Mouse (Mus musculus) CH12.LX (cell line): Measurements from ENCODE around the gene Tyms. TPM values are rescaled to one million over a fixed set of nuclear protein-coding genes. Genes with fewer than 3 reads are reported as not detected.

Experiments
- DNase-seq: peaks from one replicate; pipeline ENCODE4 v3.0.0-alpha.2; 2013; ENCODE audit errors: extremely low read depth
- H3K27ac ChIP-seq: 2 replicates; pipeline ENCODE4 v1.5.1; 2012; ENCODE audit warnings: low read depth, mild to moderate bottlenecking, control low read depth, moderate library complexity; ENCODE audit not compliant: insufficient read depth
- H3K27me3 ChIP-seq: replicated peaks from 2 replicates; pipeline ENCODE3; 2012; ENCODE audit warnings: inconsistent platforms
- H3K36me3 ChIP-seq, 2 experiments: replicated peaks in 1 of 2; 2 replicates each; pipeline versions ENCODE3 to v1.6.1; 2012; ENCODE audit warnings: inconsistent platforms in 1 of 2, low read length in 1 of 2, mild to moderate bottlenecking in 1 of 2, mixed read lengths in 1 of 2, moderate library complexity in 1 of 2; ENCODE audit not compliant: control insufficient read depth in 1 of 2, insufficient read depth in 1 of 2
- H3K4me1 ChIP-seq, 2 experiments: 2 replicates each; pipeline ENCODE4 v1.6.1; 2012; ENCODE audit warnings: inconsistent platforms in 1 of 2, moderate library complexity in 1 of 2; ENCODE audit not compliant: insufficient read depth in 2 of 2, control insufficient read depth in 1 of 2
- H3K4me2 ChIP-seq: 2 replicates; pipeline ENCODE4 v1.6.1; 2012; ENCODE audit warnings: low read depth, mild to moderate bottlenecking, control low read depth; ENCODE audit not compliant: poor library complexity, insufficient read depth, severe bottlenecking
- H3K4me3 ChIP-seq, 3 experiments: fragments of 150-350 bp in 1 of 3; sonication (generic) in 1 of 3; replicated peaks in 1 of 3; 2 replicates each; pipeline versions ENCODE3 to v1.5.1; 2011 to 2012; ENCODE audit warnings: low read depth in 2 of 3, low read length in 2 of 3, mild to moderate bottlenecking in 2 of 3, moderate library complexity in 2 of 3, control low read depth in 1 of 3, improper control_type of control experiment in 1 of 3, inconsistent platforms in 1 of 3, mixed read lengths in 1 of 3; ENCODE audit not compliant: poor library complexity in 1 of 3
- H3K79me2 ChIP-seq: replicated peaks from 2 replicates; pipeline ENCODE4 v1.6.1; 2012; ENCODE audit warnings: mild to moderate bottlenecking, moderate library complexity; ENCODE audit not compliant: control insufficient read depth, poor library complexity, insufficient read depth, severe bottlenecking; ENCODE audit errors: extremely low read depth
- H3K9ac ChIP-seq: 2 replicates; pipeline ENCODE4 v1.6.1; 2012; ENCODE audit warnings: low read depth, mild to moderate bottlenecking, control low read depth, moderate library complexity; ENCODE audit not compliant: insufficient read depth
- H3K9me3 ChIP-seq: replicated peaks from 2 replicates; pipeline ENCODE3; 2012; ENCODE audit warnings: low read length, inconsistent platforms, mixed read lengths
- BHLHE40 ChIP-seq: IDR thresholded peaks from 2 replicates; pipeline ENCODE4 v1.6.1; 2011; ENCODE audit warnings: mild to moderate bottlenecking, low read depth, low read length, improper control_type of control experiment
- CTCF ChIP-seq, 2 experiments: IDR thresholded peaks in 1 of 2; conservative IDR thresholded peaks in 1 of 2; 2 replicates each; pipeline ENCODE4 v1.5.1; 2011 to 2012; ENCODE audit warnings: low read depth in 2 of 2, low read length in 2 of 2, improper control_type of control experiment in 1 of 2, inconsistent platforms in 1 of 2, mild to moderate bottlenecking in 1 of 2, moderate library complexity in 1 of 2
- E2F4 ChIP-seq: IDR thresholded peaks from 2 replicates; pipeline ENCODE4 v1.6.1; 2011; ENCODE audit warnings: low read depth, low read length, improper control_type of control experiment; ENCODE audit not compliant: insufficient replicate concordance
- ELF1 ChIP-seq: IDR thresholded peaks from 2 replicates; pipeline ENCODE4 v1.6.1; 2014; ENCODE audit warnings: low read depth, mild to moderate bottlenecking, inconsistent platforms, low read length, improper control_type of control experiment
- ETS1 ChIP-seq: conservative IDR thresholded peaks from 2 replicates; pipeline ENCODE4 v1.6.1; 2012; ENCODE audit warnings: low read depth, mild to moderate bottlenecking, inconsistent platforms, low read length, improper control_type of control experiment, moderate library complexity
- GABPA ChIP-seq: IDR thresholded peaks from 2 replicates; pipeline ENCODE4 v1.6.1; 2012; ENCODE audit warnings: low read depth, low read length, improper control_type of control experiment, inconsistent platforms; ENCODE audit not compliant: insufficient replicate concordance
- IRF4 ChIP-seq: IDR thresholded peaks from 2 replicates; pipeline ENCODE4 v1.6.1; 2014; ENCODE audit warnings: low read depth, mild to moderate bottlenecking, inconsistent platforms, low read length, improper control_type of control experiment
- JUN ChIP-seq: IDR thresholded peaks from 2 replicates; pipeline ENCODE4 v1.6.1; 2011; ENCODE audit warnings: low read depth, mild to moderate bottlenecking, low read length, improper control_type of control experiment, moderate library complexity; ENCODE audit not compliant: insufficient read depth
- JUND ChIP-seq: conservative IDR thresholded peaks from 2 replicates; pipeline ENCODE4 v1.6.1; 2011; ENCODE audit warnings: low read depth, low read length, improper control_type of control experiment
- KAT2A ChIP-seq: IDR thresholded peaks from 2 replicates; pipeline ENCODE4 v1.6.1; 2012; ENCODE audit warnings: low read length, improper control_type of control experiment, inconsistent platforms; ENCODE audit not compliant: insufficient replicate concordance
- MAFK ChIP-seq: IDR thresholded peaks from 2 replicates; pipeline ENCODE4 v1.6.1; 2011; ENCODE audit warnings: low read length, improper control_type of control experiment; ENCODE audit not compliant: insufficient replicate concordance
- MAX ChIP-seq: IDR thresholded peaks from 2 replicates; pipeline ENCODE4 v1.6.1; 2011; ENCODE audit warnings: low read length, improper control_type of control experiment
- MEF2A ChIP-seq: IDR thresholded peaks from 2 replicates; pipeline ENCODE4 v1.6.1; 2014; ENCODE audit warnings: low read depth, mild to moderate bottlenecking, inconsistent platforms, low read length, improper control_type of control experiment, borderline replicate concordance
- MXI1 ChIP-seq: IDR thresholded peaks from 2 replicates; pipeline ENCODE4 v1.6.1; 2011; ENCODE audit warnings: mild to moderate bottlenecking, low read depth, low read length, improper control_type of control experiment
- NELFE ChIP-seq: IDR thresholded peaks from 2 replicates; pipeline ENCODE4 v1.6.1; 2011; ENCODE audit warnings: low read depth, low read length, improper control_type of control experiment
- PAX5 ChIP-seq: IDR thresholded peaks from 2 replicates; pipeline ENCODE4 v1.6.1; 2012; ENCODE audit warnings: low read length, inconsistent platforms, mixed read lengths
- POLR2A ChIP-seq: IDR thresholded peaks from 2 replicates; pipeline ENCODE4 v1.6.1; 2011; ENCODE audit warnings: low read depth, mild to moderate bottlenecking, improper control_type of control experiment, low read length
- RAD21 ChIP-seq: IDR thresholded peaks from 2 replicates; pipeline ENCODE4 v1.6.1; 2011; ENCODE audit warnings: low read depth, mild to moderate bottlenecking, low read length, improper control_type of control experiment, moderate library complexity
- RCOR1 ChIP-seq: conservative IDR thresholded peaks from 2 replicates; pipeline ENCODE4 v1.6.1; 2012; ENCODE audit warnings: low read depth, mild to moderate bottlenecking, inconsistent platforms, low read length, improper control_type of control experiment
- SIN3A ChIP-seq: IDR thresholded peaks from 2 replicates; pipeline ENCODE4 v1.6.1; 2012; ENCODE audit warnings: low read length, improper control_type of control experiment, inconsistent platforms
- TBP ChIP-seq: conservative IDR thresholded peaks from 2 replicates; pipeline ENCODE4 v1.6.1; 2011; ENCODE audit warnings: low read depth, low read length, improper control_type of control experiment
- TCF12 ChIP-seq: IDR thresholded peaks from 2 replicates; pipeline ENCODE4 v1.6.1; 2014; ENCODE audit warnings: low read depth, mild to moderate bottlenecking, inconsistent platforms, low read length, improper control_type of control experiment
- UBTF ChIP-seq: IDR thresholded peaks from 2 replicates; pipeline ENCODE4 v1.6.1; 2012; ENCODE audit warnings: low read depth, mild to moderate bottlenecking, inconsistent platforms, low read length, improper control_type of control experiment, moderate library complexity
- USF1 ChIP-seq: IDR thresholded peaks from 2 replicates; pipeline ENCODE4 v1.6.1; 2014; ENCODE audit warnings: low read depth, mild to moderate bottlenecking, inconsistent platforms, low read length, improper control_type of control experiment
- USF2 ChIP-seq: conservative IDR thresholded peaks from 2 replicates; pipeline ENCODE4 v1.6.1; 2011; ENCODE audit warnings: low read depth, low read length, improper control_type of control experiment
- ZKSCAN1 ChIP-seq: IDR thresholded peaks from 2 replicates; pipeline ENCODE4 v1.6.1; 2012; ENCODE audit warnings: low read depth, inconsistent platforms, low read length, improper control_type of control experiment, borderline replicate concordance
- ZMIZ1 ChIP-seq: IDR thresholded peaks from 2 replicates; pipeline ENCODE4 v1.6.1; 2012; ENCODE audit warnings: low read depth, mild to moderate bottlenecking, inconsistent platforms, low read length, improper control_type of control experiment
- dilution Hi-C: fragments of 300-500 bp; cut with MboI; formaldehyde crosslinking; loops from 2 replicates; pipeline ENCODE4 v1.14.3; 2020; ENCODE audit warnings: low sequenced_read_pairs; ENCODE audit not compliant: extremely low pct_unique_long_range_greater_than_20kb, extremely low pct_ligation_motif_present
- in situ Hi-C: fragments of 300-500 bp; cut with MboI; formaldehyde crosslinking; loops from 3 replicates; pipeline ENCODE4 v1.14.3; 2019; ENCODE audit warnings: low sequenced_read_pairs, low pct_ligation_motif_present, low pct_unique_long_range_greater_than_20kb, mixed read lengths
- polyA plus RNA-seq: library from polyadenylated mRNA; unstranded; fragments of >175 nt; gene quantifications from 2 replicates; pipeline ENCODE4 v1.2.1, GENCODE M21; 2012; ENCODE audit warnings: low read depth; ENCODE audit not compliant: insufficient read length
- total RNA-seq, 2 experiments: library from RNA; depleted of rRNA; stranded (reverse); fragments of 300-350 nt in 1 of 2; fragments of >200 nt in 1 of 2; gene quantifications; 2 replicates each; pipeline ENCODE4 v1.2.3; 2012 to 2014

Tyms gene
- total and polyA plus RNA-seq, 3 experiments: 153 to 260 (median 193) TPM

- Histone ChIP-seq H3K4me1 (peaks cover 2 to 7% of the 10 kb centered on the region in 2 experiments; a peak in 1 of 4 replicates), H3K36me3 (peaks cover 0 to 4% of the 10 kb centered on the region in 2 experiments), H3K27me3 (peaks cover 4% of the 10 kb centered on the region), H3K27ac (no peak overlapping the region), H3K4me3 (no peak overlapping the region), H3K4me2 (no peak overlapping the region), H3K9me3 (peaks cover 10% of the 10 kb centered on the region), H3K79me2 (no peaks in the 10 kb centered on the region), H3K9ac (no peak overlapping the region)
- in situ Hi-C loops (no loop called here), dilution Hi-C loops (no loop called here)
- no peak for TF ChIP-seq TCF12
- no peak for TF ChIP-seq NELFE
- no peak for TF ChIP-seq UBTF
- no peak for TF ChIP-seq JUND
- no peak for TF ChIP-seq USF2
- TF ChIP-seq MXI1: no peak
- no peak for TF ChIP-seq MAFK
- no peak for TF ChIP-seq POLR2A
- TF ChIP-seq USF1: no peak
- no peak for TF ChIP-seq ZMIZ1
- TF ChIP-seq JUN: no peak
- no peak for TF ChIP-seq BHLHE40
- DNase-seq: no peak
Observed at GRCm38 (mm10) chr5:30109899-30110298, 36.5 kb upstream of the Tyms start.

GRCm38 (mm10) chr5:30108233-30108632 lies 34.8 kb upstream of the Tyms start:
- Histone ChIP-seq H3K27ac (no peak overlapping the region), H3K9ac (no peak overlapping the region), H3K9me3 (no peaks in the 10 kb centered on the region), H3K27me3 (peaks cover 4% of the 10 kb centered on the region), H3K36me3 (no peaks in the 10 kb centered on the region), H3K4me2 (no peak overlapping the region), H3K4me3 (no peak overlapping the region), H3K79me2 (no peaks in the 10 kb centered on the region), H3K4me1 (peaks cover 2 to 7% of the 10 kb centered on the region in 2 experiments; a peak in 1 of 4 replicates)
- in situ Hi-C loops (no loop called here), dilution Hi-C loops (no loop called here)
- TF ChIP-seq KAT2A: no peak
- no peak for TF ChIP-seq JUN
- DNase-seq: no peak

- H3K9ac ChIP-seq: no peak overlapping the region
- no peaks in the 10 kb centered on the region for H3K79me2 ChIP-seq
- no peak overlapping the region for H3K27ac ChIP-seq
- DNase-seq: no peak
- H3K4me2 ChIP-seq: no peak overlapping the region
- no peak for TF ChIP-seq TCF12
- TF ChIP-seq E2F4: no peak
- no peak for TF ChIP-seq ETS1
- TF ChIP-seq MAX: no peak
- no peak for TF ChIP-seq ELF1
- TF ChIP-seq UBTF: no peak
- no peak for TF ChIP-seq RAD21
- TF ChIP-seq RCOR1: no peak
- no peak for TF ChIP-seq SIN3A
- TF ChIP-seq GABPA: no peak
- TF ChIP-seq CTCF (conservative IDR thresholded peaks at IDR 0.05 in 1 of 2, IDR thresholded peaks at IDR 0.05 in 1 of 2; ENCODE audit: low read depth in 2 of 2, low read length in 2 of 2): no peak
- TF ChIP-seq ZMIZ1: no peak
- no peak for TF ChIP-seq MEF2A
- no peak for TF ChIP-seq PAX5
- no peak for TF ChIP-seq USF1
- TF ChIP-seq TBP: no peak
- TF ChIP-seq MXI1: no peak
- no peak for TF ChIP-seq IRF4
- no peak for TF ChIP-seq ZKSCAN1
- in situ Hi-C loops (no loop called here), dilution Hi-C loops (no loop called here)
- no peaks in the 10 kb centered on the region for H3K9me3 ChIP-seq
- no peaks in the 10 kb centered on the region for H3K36me3 ChIP-seq
- H3K4me3 ChIP-seq: no peak overlapping the region
- H3K4me1 ChIP-seq: peaks cover 2 to 7% of the 10 kb centered on the region in 2 experiments; a peak in 1 of 4 replicates
- H3K27me3 ChIP-seq: peaks cover 4% of the 10 kb centered on the region
Observed at GRCm38 (mm10) chr5:30107611-30108041, 34.2 kb upstream of the Tyms start.
